Mouse (Mus musculus) MEL (cell line): ENCODE measurements around the gene Gm20696.

Experiments
- MAX ChIP-seq: IDR thresholded peaks from 2 replicates; pipeline ENCODE4 v1.6.1; 2011; ENCODE audit warnings: low read length, improper control_type of control experiment
- MYB ChIP-seq: IDR thresholded peaks from 2 replicates; pipeline ENCODE4 v1.6.1; 2011; ENCODE audit warnings: mild to moderate bottlenecking, low read depth, low read length, improper control_type of control experiment
- ZNF384 ChIP-seq: IDR thresholded peaks from 2 replicates; pipeline ENCODE4 v1.6.1; 2012; ENCODE audit warnings: low read depth, mild to moderate bottlenecking, inconsistent platforms, low read length, improper control_type of control experiment

- no peak for TF ChIP-seq ZNF384
- no peak for TF ChIP-seq MYB
- TF ChIP-seq MAX, result no peak
These were observed 165.9 kb downstream of the Gm20696 start for GRCm38 (mm10) chr6:99500570-99501270.
